Mouse (Mus musculus) adrenal gland, postnatal 10 days (tissue): ENCODE measurements at regions not wholly inside any gene's neighbourhood (a gene's known extent, or its start where the extent isn't known, plus 50 kb on each side); places are given as distances from the start of the nearest gene placed in this dataset.

Experiments
- DNase-seq: peaks from one replicate; pipeline ENCODE4 v3.0.0; 2021; ENCODE audit warnings: mixed read lengths

- DNase-seq = no peak
Observed at GRCm38 (mm10) chr8:89169484-89169883, 125.5 kb upstream of the Sall1 start.

GRCm38 (mm10) chr8:89167026-89167425 is 123.1 kb upstream of the Sall1 start:
- no peak for DNase-seq

- DNase-seq = no peak
Observed at GRCm38 (mm10) chr8:89156909-89157308, 112.9 kb upstream of the Sall1 start.

GRCm38 (mm10) chr8:89153605-89154004 is 109.6 kb upstream of the Sall1 start:
- DNase-seq = no peak

GRCm38 (mm10) chr8:89152867-89153595 is 109.1 kb upstream of the Sall1 start:
- DNase-seq = no peak

- no peak for DNase-seq
Observed at GRCm38 (mm10) chr8:89152331-89152730, 108.4 kb upstream of the Sall1 start.

GRCm38 (mm10) chr8:89150952-89151351 is 107.0 kb upstream of the Sall1 start:
- no peak for DNase-seq

- DNase-seq = no peak
Observed at GRCm38 (mm10) chr8:89141529-89142235, 97.7 kb upstream of the Sall1 start.

GRCm38 (mm10) chr8:89139876-89140275 is 95.9 kb upstream of the Sall1 start:
- DNase-seq = no peak

GRCm38 (mm10) chr8:89138416-89139125 is 94.6 kb upstream of the Sall1 start:
- no peak for DNase-seq

GRCm38 (mm10) chr8:89134581-89135484 is 90.9 kb upstream of the Sall1 start:
- DNase-seq = no peak

GRCm38 (mm10) chr8:89134058-89134457 is 90.1 kb upstream of the Sall1 start:
- DNase-seq = no peak

- DNase-seq = no peak
Observed at GRCm38 (mm10) chr8:89121051-89121450, 77.1 kb upstream of the Sall1 start.

- DNase-seq = no peak
Observed at GRCm38 (mm10) chr8:89107895-89108660, 64.1 kb upstream of the Sall1 start.

- DNase-seq = no peak
Observed at GRCm38 (mm10) chr8:89106346-89106745, 62.4 kb upstream of the Sall1 start.

GRCm38 (mm10) chr8:89097396-89097795 is 53.4 kb upstream of the Sall1 start:
- no peak for DNase-seq
